Mouse (Mus musculus) lung, postnatal 0 days (tissue): ENCODE measurements around the gene Gba.

ENCODE experiments used
- CTCF ChIP-seq: IDR thresholded peaks from 2 replicates; pipeline ENCODE4 v1.5.1; 2016; ENCODE audit warnings: antibody characterized with exemption, mild to moderate bottlenecking
- EP300 ChIP-seq: IDR thresholded peaks from 2 replicates; pipeline ENCODE4 v1.6.1; 2016; ENCODE audit warnings: antibody characterized with exemption, mild to moderate bottlenecking, control low read depth

DNA sequence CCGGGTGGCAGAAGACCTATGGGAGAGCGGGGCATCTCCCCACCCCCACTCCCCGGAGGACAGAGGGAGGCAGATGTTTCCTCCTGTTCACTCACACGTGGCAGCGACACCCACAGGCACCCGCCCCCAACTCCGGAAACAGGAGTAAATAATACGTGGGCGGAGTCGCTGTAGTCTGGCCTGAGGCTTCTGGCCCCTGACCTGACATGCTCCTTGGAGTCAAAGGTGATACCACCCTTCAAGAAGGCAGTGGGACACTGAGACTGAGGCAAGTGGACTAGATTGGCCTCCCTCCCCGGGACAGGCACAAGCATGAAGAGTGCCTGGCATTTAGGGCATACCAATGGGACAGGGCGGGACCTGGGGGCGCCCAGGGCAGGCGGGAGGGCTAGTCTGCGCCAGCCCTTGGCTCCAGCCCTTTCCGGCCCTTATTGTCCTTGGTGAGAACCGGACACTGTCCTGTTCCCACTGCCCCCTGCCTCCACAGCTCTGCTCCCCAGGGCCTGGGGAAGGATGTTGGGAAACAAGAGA is 48.7 kb downstream of the Gba start:
- peak; percentile 10; the same call in 1 of the 2 replicates for TF ChIP-seq CTCF
- peak; percentile 92 for TF ChIP-seq EP300
